Mouse (Mus musculus): ENCODE data around the gene Grhpr. TPM values are rescaled to one million over a fixed set of nuclear protein-coding genes. Genes with fewer than 3 reads are reported as not detected.
"Not testable (repeated sequence)": the region's sequence is repeated elsewhere in the genome, so short reads cannot be mapped to it uniquely, and the experiment has no call there.

The Grhpr gene
- total RNA-seq, 2 experiments from 2014 or later: 153 to 162 TPM

- DNase-seq (ENCODE audit: low spot score in 2 of 2): peak; percentile 87 to 98
Observed at GRCm38 (mm10) chr4:45012105-45012975, 31.1 kb downstream of the Grhpr start, which contains the start of gene Zbtb5. TSS of gene Zbtb5 (minus strand) at chr4:45012412.

- no peak for DNase-seq (ENCODE audit: low spot score in 2 of 2)
Observed at GRCm38 (mm10) chr4:45013031-45013431, 31.8 kb downstream of the Grhpr start.

GRCm38 (mm10) chr4:45013537-45013936 is 32.3 kb downstream of the Grhpr start:
- DNase-seq (ENCODE audit: low spot score in 2 of 2): no peak

- DNase-seq (ENCODE audit: low spot score in 2 of 2): no peak
Observed at GRCm38 (mm10) chr4:45015615-45016014, 34.4 kb downstream of the Grhpr start.

GRCm38 (mm10) chr4:45018452-45018980 is 37.3 kb downstream of the Grhpr start, which contains the start of gene Polr1e:
TSS of gene Polr1e (plus strand) at chr4:45018583.
- DNase-seq (ENCODE audit: low spot score in 2 of 2): peak; percentile 78 to 85

GRCm38 (mm10) chr4:45019009-45019408 is 37.8 kb downstream of the Grhpr start:
- no peak for DNase-seq (ENCODE audit: low spot score in 2 of 2)

GRCm38 (mm10) chr4:45026459-45026858 is 45.3 kb downstream of the Grhpr start:
- no peak for DNase-seq (ENCODE audit: low spot score in 2 of 2)

GRCm38 (mm10) chr4:45032586-45032985 is 51.4 kb downstream of the Grhpr start:
- DNase-seq (ENCODE audit: low spot score in 2 of 2): no peak

- DNase-seq (ENCODE audit: low spot score in 2 of 2): no peak
Observed at GRCm38 (mm10) chr4:45034693-45035628, 53.8 kb downstream of the Grhpr start.

- DNase-seq (ENCODE audit: low spot score in 2 of 2): no peak
Observed at GRCm38 (mm10) chr4:45036048-45036447, 54.9 kb downstream of the Grhpr start.

GRCm38 (mm10) chr4:45036571-45036970 is 55.4 kb downstream of the Grhpr start:
- DNase-seq (ENCODE audit: low spot score in 2 of 2): no peak

- DNase-seq (ENCODE audit: low spot score in 2 of 2): no peak
Observed at GRCm38 (mm10) chr4:45037455-45038410, 56.5 kb downstream of the Grhpr start.

- not testable (repeated sequence) for DNase-seq (ENCODE audit: low spot score in 2 of 2)
Observed at GRCm38 (mm10) chr4:45038879-45039278, 57.7 kb downstream of the Grhpr start.

- DNase-seq (ENCODE audit: low spot score in 2 of 2): not testable (repeated sequence)
Observed at GRCm38 (mm10) chr4:45039546-45039945, 58.4 kb downstream of the Grhpr start.

Other genes with a start within 250 kb of the Grhpr start
- gene Zcchc7, start 225.5 kb upstream of the Grhpr start, total RNA-seq (2021): 10 to 100 TPM; 49.1 to 53.2 TPM
- 10 to 100 TPM; 20.2 to 21.3 TPM for gene Zbtb5, start 31.0 kb downstream of the Grhpr start, total RNA-seq (2021)
- gene Polr1e, start 37.2 kb downstream of the Grhpr start, total RNA-seq (2021): 10 to 100 TPM; 19.9 to 20.1 TPM
- gene Fbxo10, start 103.2 kb downstream of the Grhpr start, total RNA-seq (2021): 10 to 100 TPM; 17.8 to 18.8 TPM
- gene Tomm5, start 126.7 kb downstream of the Grhpr start, total RNA-seq (2021): 100 to 1,000 TPM; 106 to 109 TPM
- gene Frmpd1, start 203.5 kb downstream of the Grhpr start, total RNA-seq (2021): 10 to 100 TPM in 1 of 2 experiments, 1 to 10 TPM in 1; 8.2 to 10.3 TPM